Mouse (Mus musculus) forebrain, embryonic 16.5 days (tissue): ENCODE results near the gene Wfikkn2. TPM values are rescaled to one million over a fixed set of nuclear protein-coding genes. Genes with fewer than 3 reads are reported as not detected.
"Not testable (repeated sequence)": the region's sequence is repeated elsewhere in the genome, so short reads cannot be mapped to it uniquely, and the experiment has no call there.

ENCODE experiments used
- ATAC-seq: fragments of 200-750 bp; cut with Nextera tagmentation; 2 replicates; pipeline ENCODE4 v1.8.0; 2017; ENCODE audit warnings: mild to moderate bottlenecking, moderate library complexity
- H3K27ac ChIP-seq: fragments of 300-500 bp; sonication (generic); 2 replicates; pipeline ENCODE4 v1.5.1; 2014; ENCODE audit warnings: low read length, control low read depth
- H3K27me3 ChIP-seq: fragments of 300-500 bp; sonication (generic); replicated peaks from 2 replicates; pipeline ENCODE4 v1.6.1; 2014; ENCODE audit warnings: low read length; ENCODE audit not compliant: control insufficient read depth, insufficient read depth
- H3K36me3 ChIP-seq: fragments of 300-500 bp; sonication (generic); 2 replicates; pipeline ENCODE4 v1.6.1; 2014; ENCODE audit not compliant: control insufficient read depth, insufficient read depth
- H3K4me1 ChIP-seq: fragments of 300-500 bp; sonication (generic); replicated peaks from 2 replicates; pipeline ENCODE4 v1.6.1; 2014; ENCODE audit warnings: low read length; ENCODE audit not compliant: control insufficient read depth, insufficient read depth
- H3K4me2 ChIP-seq: fragments of 300-500 bp; sonication (generic); 2 replicates; pipeline ENCODE4 v1.6.1; 2014; ENCODE audit warnings: mild to moderate bottlenecking, low read length, control low read depth
- H3K4me3 ChIP-seq: fragments of 300-500 bp; sonication (generic); replicated peaks from 2 replicates; pipeline ENCODE4 v1.5.1; 2014; ENCODE audit warnings: mild to moderate bottlenecking, low read length, control low read depth
- H3K9ac ChIP-seq: fragments of 300-500 bp; sonication (generic); replicated peaks from 2 replicates; pipeline ENCODE4 v1.6.1; 2014; ENCODE audit warnings: low read depth, low read length, control low read depth
- H3K9me3 ChIP-seq: fragments of 300-500 bp; sonication (generic); 2 replicates; pipeline ENCODE4 v1.6.1; 2016; ENCODE audit warnings: low read length; ENCODE audit not compliant: control insufficient read depth
- WGBS: fragments of 180-500 bp; shearing (Covaris S2); extraction: QIAGEN DNeasy Blood & Tissue Kit; methylation state at CpG from one replicate; pipeline ENCODE4 v1.1.7; 2014; 5-methylcytosine and 5-hydroxymethylcytosine counted together
- polyA plus RNA-seq: library from polyadenylated mRNA; unstranded; fragments of >200 nt; fragmentation: Nextera tagmentation; extraction: Ambion mirVana; gene quantifications from 2 replicates; pipeline ENCODE4 v1.2.1, GENCODE M21; 2015

Gene Wfikkn2
- polyA plus RNA-seq, 1 experiment from 2014 or later = 3.5 TPM

DNA sequence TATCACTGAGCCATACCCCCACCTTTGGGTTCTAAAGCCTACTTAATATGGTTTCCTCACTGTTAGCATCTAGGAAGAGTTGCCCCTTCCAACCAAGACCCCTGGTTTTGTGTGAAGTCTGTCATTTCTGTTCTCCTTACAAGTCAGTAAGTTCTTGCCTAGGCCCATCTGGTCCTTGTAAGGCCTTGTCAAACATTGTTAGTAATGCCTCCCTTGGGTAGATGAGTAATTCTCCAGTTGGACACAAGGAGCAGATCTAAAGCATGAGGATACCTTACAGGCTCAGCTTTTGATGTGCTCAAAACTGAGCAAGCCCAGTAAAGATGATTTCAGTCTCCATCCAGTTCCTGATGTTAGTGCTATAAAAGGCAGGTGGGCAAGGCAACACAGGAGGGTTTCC is 23.0 kb upstream of the Wfikkn2 start:
- no peak overlapping the region for H3K9ac ChIP-seq
- ATAC-seq = no peak
- no peaks in the 10 kb centered on the region for H3K36me3 ChIP-seq
- H3K9me3 ChIP-seq = no peaks in the 10 kb centered on the region
- H3K27ac ChIP-seq = no peak overlapping the region
- no peak overlapping the region for H3K4me2 ChIP-seq
- no peaks in the 10 kb centered on the region for H3K27me3 ChIP-seq
- H3K4me1 ChIP-seq = no peaks in the 10 kb centered on the region
- H3K4me3 ChIP-seq = no peak overlapping the region

DNA sequence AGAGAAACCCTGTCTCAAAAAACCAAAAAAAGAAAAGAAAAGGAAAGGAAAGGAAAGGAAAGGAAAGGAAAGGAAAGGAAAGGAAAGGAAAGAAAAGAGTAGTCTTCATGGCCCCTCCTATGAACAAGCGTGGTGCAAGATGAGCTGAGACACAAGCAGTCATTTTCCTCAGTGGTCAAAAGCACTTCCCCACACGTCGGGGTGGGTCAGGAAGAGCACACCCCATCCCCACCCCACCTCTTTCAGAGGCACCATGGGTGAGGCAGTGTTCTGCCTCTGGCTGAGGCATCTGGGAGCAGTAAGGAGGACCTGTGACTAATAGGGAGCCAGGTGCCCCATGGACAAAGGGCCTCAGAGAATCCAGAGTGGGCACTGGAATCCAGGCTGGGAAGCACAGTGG is 20.4 kb upstream of the Wfikkn2 start:
- H3K27me3 ChIP-seq, H3K9ac ChIP-seq, H3K27ac ChIP-seq, ATAC-seq, H3K4me3 ChIP-seq, H3K36me3 ChIP-seq, H3K9me3 ChIP-seq, H3K4me1 ChIP-seq, H3K4me2 ChIP-seq: not testable (repeated sequence)
- WGBS = 87% methylated on average over 3 of the region's 3 CpGs

DNA sequence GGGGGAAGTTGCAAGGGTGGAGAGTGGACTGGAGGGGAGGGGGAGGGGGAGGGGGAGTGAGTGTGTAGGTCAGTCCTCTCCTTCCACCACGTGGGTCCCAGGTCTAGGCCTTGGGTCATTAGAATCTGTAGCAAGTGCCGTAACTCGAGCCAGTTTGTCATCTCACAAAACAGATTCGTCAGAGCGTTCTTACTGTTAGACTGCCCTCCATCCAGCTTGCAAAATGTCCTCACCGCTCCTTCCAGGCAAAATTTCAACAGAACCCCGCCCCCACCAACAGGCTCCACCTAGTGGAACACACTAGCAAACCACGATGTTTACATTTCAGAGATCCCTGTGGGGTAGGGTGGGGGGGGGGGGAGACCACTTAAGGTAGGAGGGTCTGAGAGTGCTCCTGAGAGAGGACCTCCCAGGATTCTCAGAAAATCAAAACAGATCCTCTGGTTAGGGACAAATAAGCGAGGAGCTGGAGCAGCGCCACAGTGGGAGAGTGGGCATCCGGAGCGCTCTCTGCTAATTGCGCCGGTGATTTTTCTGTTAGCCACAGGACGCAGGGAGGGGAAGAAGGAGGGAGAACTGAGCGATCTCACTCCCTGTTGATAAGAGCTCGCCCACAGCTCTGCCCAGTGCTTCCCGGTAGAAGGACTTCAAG is 19.5 kb upstream of the Wfikkn2 start:
- ATAC-seq = peak; percentile 55
- H3K9ac ChIP-seq = peak overlapping the region; percentile 42
- no peak overlapping the region for H3K27ac ChIP-seq
- H3K36me3 ChIP-seq = no peaks in the 10 kb centered on the region
- no peaks in the 10 kb centered on the region for H3K9me3 ChIP-seq
- WGBS = under 1% methylated on average over 18 of the region's 18 CpGs
- peak overlapping the region; percentile 36 for H3K4me3 ChIP-seq
- no peaks in the 10 kb centered on the region for H3K27me3 ChIP-seq
- H3K4me1 ChIP-seq = no peaks in the 10 kb centered on the region
- peak overlapping the region; percentile 52 for H3K4me2 ChIP-seq

DNA sequence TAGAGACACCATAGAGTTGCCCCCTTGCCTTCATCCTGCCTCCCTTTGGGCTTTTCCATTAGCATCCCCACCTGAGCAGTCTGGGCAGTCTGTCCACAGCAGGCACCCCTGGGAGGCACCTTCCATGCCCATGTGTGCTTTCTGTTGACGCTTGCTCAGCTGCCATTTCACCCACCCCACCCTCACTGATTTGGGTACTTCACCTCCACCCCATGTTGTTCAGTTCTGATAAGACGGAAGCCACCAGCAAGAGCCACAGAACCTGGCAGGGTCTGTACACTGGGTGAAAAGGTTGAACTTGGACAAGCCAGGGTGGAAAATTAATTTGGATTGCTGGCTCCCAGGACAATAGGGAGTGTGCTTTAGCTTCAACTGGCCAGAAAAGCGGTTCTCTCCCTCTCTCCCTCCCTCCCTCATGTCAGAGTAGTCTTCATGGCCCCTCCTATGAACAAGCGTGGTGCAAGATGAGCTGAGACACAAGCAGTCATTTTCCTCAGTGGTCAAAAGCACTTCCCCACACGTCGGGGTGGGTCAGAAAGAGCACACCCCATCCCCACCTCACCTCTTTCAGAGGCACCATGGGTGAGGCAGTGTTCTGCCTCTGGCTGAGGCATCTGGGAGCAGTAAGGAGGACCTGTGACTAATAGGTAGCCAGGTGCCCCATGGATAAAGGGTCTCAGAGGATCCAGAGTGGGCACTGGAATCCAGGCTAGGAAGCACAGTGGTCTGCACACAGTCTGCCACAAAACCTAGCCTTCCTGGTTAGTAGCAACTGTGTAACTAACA is 16.0 kb upstream of the Wfikkn2 start:
- Histone ChIP-seq H3K27ac (no peak overlapping the region), H3K9ac (no peak overlapping the region), H3K4me3 (no peak overlapping the region), H3K27me3 (no peaks in the 10 kb centered on the region), H3K9me3 (no peaks in the 10 kb centered on the region), H3K36me3 (no peaks in the 10 kb centered on the region), H3K4me2 (no peak overlapping the region), H3K4me1 (peaks cover 11% of the 10 kb centered on the region; the same call in 1 of the 2 replicates)
- 70% methylated on average over 6 of the region's 6 CpGs for WGBS
- ATAC-seq = no peak

DNA sequence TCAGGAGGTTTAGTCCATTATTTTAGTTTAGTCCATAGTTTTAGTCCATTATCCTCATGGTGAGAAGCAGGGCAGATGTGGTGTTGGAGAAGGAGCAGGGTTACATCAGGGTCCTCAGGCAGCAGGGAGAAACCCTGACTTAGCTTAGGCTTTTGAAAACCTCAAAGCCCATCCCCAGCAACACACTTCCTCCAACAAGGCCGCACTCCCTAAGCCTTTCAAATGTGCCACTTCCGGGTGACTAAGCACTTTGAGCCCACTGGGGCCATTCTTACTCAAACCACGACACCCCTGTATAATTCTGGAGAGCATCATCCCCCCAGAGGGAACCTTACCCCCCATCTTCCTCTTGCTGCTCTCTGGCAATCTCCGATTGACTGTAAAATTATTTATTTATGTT is 14.0 kb upstream of the Wfikkn2 start:
- ATAC-seq = no peak
- H3K27ac ChIP-seq = no peak overlapping the region
- H3K36me3 ChIP-seq = no peaks in the 10 kb centered on the region
- H3K4me2 ChIP-seq = no peak overlapping the region
- 54% methylated on average over 4 of the region's 4 CpGs for WGBS
- H3K9ac ChIP-seq = no peak overlapping the region
- no peaks in the 10 kb centered on the region for H3K27me3 ChIP-seq
- peaks cover 19% of the 10 kb centered on the region for H3K4me1 ChIP-seq
- H3K4me3 ChIP-seq = no peak overlapping the region
- H3K9me3 ChIP-seq = no peaks in the 10 kb centered on the region

DNA sequence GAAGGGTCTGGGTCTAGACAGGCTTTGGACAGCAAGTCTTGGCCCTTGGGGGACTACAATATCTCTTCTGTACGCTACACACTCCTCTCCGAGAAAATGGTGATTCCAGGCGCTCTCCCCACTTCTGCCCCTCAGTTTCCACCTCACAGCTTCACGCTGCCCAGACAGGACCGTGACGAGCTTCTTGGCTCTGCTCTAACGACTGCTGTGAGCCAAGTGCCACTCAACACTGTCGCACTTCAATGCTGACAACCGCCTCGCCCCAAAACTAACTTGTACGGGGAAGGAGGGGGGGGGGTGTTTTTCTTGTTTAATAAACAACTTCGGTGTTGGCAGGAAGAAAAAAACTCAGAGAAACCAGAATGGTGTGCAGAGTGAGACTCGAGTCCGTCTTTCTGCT is 12.2 kb upstream of the Wfikkn2 start:
- Histone ChIP-seq H3K4me2 (no peak overlapping the region), H3K4me1 (peaks cover 19% of the 10 kb centered on the region), H3K27me3 (no peaks in the 10 kb centered on the region), H3K27ac (no peak overlapping the region), H3K4me3 (no peak overlapping the region), H3K36me3 (no peaks in the 10 kb centered on the region), H3K9me3 (no peaks in the 10 kb centered on the region), H3K9ac (no peak overlapping the region)
- 32% methylated on average over 14 of the region's 14 CpGs for WGBS
- peak; percentile 79 for ATAC-seq

DNA sequence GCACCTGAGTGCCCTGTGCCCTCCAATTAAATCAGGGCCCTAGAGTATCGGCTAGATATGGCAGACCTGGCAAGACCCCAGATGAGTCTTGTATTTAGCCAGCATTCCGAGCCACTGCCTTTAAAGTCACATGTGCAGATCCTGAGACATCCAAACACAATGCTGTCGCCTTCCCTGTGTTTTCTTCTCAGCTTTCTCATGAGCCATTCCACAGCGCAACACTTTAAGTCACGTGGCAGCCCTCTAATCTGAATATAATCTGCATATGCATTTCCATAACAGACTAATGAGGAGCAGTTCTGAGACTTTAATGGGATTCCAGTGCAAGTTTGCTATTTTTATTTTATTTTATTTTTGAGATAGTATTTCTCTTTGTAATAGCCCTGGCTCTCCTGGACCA is 9.9 kb upstream of the Wfikkn2 start:
- H3K9ac ChIP-seq = no peak overlapping the region
- H3K4me1 ChIP-seq = peaks cover 19% of the 10 kb centered on the region
- 0 out of 2 replicates have a peak overlapping the region, but pooled peaks have one; percentile 23 for H3K27ac ChIP-seq
- H3K27me3 ChIP-seq = no peaks in the 10 kb centered on the region
- H3K9me3 ChIP-seq = no peaks in the 10 kb centered on the region
- ATAC-seq = peak; percentile 60
- no peak overlapping the region for H3K4me2 ChIP-seq
- 34% methylated on average over 5 of the region's 5 CpGs for WGBS
- H3K36me3 ChIP-seq = no peaks in the 10 kb centered on the region
- no peak overlapping the region for H3K4me3 ChIP-seq

DNA sequence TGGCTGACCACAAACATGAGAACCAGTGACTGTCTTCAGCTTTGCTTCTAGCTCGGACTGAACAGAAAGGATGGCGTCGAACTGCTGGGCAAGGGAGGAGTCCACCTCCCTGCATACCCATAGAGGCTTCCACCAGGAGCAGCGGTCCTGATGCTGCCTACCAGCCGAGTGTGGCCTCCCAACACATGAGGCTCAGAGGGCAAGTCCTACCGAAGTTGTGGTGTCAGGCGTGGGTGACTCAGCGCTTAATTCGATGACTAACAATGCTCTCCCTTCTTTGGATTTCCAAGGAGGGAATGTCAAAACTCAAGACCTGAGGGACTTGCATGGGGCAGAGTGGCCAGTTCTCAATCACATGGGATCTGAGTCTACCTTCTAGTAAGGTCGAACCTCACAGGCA is 7.9 kb upstream of the Wfikkn2 start:
- Histone ChIP-seq H3K27ac (no peak overlapping the region), H3K4me3 (no peak overlapping the region), H3K4me1 (peaks cover 18% of the 10 kb centered on the region), H3K9ac (no peak overlapping the region), H3K4me2 (no peak overlapping the region), H3K9me3 (no peaks in the 10 kb centered on the region), H3K36me3 (no peaks in the 10 kb centered on the region), H3K27me3 (no peaks in the 10 kb centered on the region)
- ATAC-seq = no peak
- 91% methylated on average over 10 of the region's 10 CpGs for WGBS

DNA sequence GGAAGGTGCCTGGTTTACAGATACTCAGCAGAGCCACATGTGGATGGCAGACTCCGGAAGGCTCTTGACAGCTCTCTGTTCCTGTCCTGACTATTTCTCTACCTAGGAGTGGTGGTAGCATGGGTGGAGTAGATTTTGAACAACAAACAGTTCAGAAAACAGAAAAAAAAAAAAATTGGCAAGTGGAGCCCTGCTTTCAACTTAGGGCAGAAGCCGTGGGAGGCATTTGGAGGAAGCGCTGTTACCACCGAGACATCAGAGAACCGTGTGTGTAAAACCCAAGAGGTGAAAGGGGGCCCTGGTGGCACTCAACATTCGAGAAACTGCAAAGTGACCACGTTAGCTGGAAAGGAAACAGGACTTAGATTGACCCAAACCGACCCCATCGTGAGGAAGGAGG is 7.4 kb upstream of the Wfikkn2 start:
- WGBS = 86% methylated on average over 9 of the region's 9 CpGs
- Histone ChIP-seq H3K27me3 (no peaks in the 10 kb centered on the region), H3K9me3 (no peaks in the 10 kb centered on the region), H3K9ac (no peak overlapping the region), H3K27ac (no peak overlapping the region), H3K36me3 (no peaks in the 10 kb centered on the region), H3K4me2 (no peak overlapping the region), H3K4me1 (peaks cover 13% of the 10 kb centered on the region), H3K4me3 (no peak overlapping the region)
- no peak for ATAC-seq
